Mouse (Mus musculus) cerebellum, postnatal 10 days (tissue): Measurements from ENCODE around the gene Zhx3.

Experiments
- DNase-seq, 2 experiments: peaks; one replicate each; pipeline ENCODE4 v3.0.0; 2021; ENCODE audit warnings: mixed read lengths in 2 of 2

The Zhx3 gene

GRCm38 (mm10) chr2:160747075-160747474 lies 125.7 kb downstream of the Zhx3 start:
- DNase-seq = no peak

- no peak for DNase-seq
Observed at GRCm38 (mm10) chr2:160746637-160747036, 126.2 kb downstream of the Zhx3 start.

- no peak for DNase-seq
Observed at GRCm38 (mm10) chr2:160745497-160745896, 127.3 kb downstream of the Zhx3 start.

- DNase-seq = no peak
Observed at GRCm38 (mm10) chr2:160744823-160745210, 128.0 kb downstream of the Zhx3 start.

- DNase-seq = peak; percentile 87 to 91
Observed at GRCm38 (mm10) chr2:160744040-160744822, 128.6 kb downstream of the Zhx3 start.

GRCm38 (mm10) chr2:160742161-160742609 lies 130.6 kb downstream of the Zhx3 start:
- DNase-seq = no peak

- DNase-seq = no peak
Observed at GRCm38 (mm10) chr2:160741580-160741979, 131.2 kb downstream of the Zhx3 start.

- DNase-seq = peak; percentile 56 to 58
Observed at GRCm38 (mm10) chr2:160740521-160741156, 132.2 kb downstream of the Zhx3 start.

- peak in 1 of 2 experiments; percentile 18 for DNase-seq
Observed at GRCm38 (mm10) chr2:160739647-160740356, 133.0 kb downstream of the Zhx3 start.

GRCm38 (mm10) chr2:160738354-160738753 lies 134.4 kb downstream of the Zhx3 start:
- no peak for DNase-seq

GRCm38 (mm10) chr2:160736466-160736865 lies 136.3 kb downstream of the Zhx3 start:
- DNase-seq = no peak

- no peak for DNase-seq
Observed at GRCm38 (mm10) chr2:160735706-160736310, 137.0 kb downstream of the Zhx3 start.

- no peak for DNase-seq
Observed at GRCm38 (mm10) chr2:160734331-160734730, 138.5 kb downstream of the Zhx3 start.

- no peak for DNase-seq
Observed at GRCm38 (mm10) chr2:160733131-160733531, 139.7 kb downstream of the Zhx3 start.

GRCm38 (mm10) chr2:160732420-160732995 lies 140.3 kb downstream of the Zhx3 start:
- peak in 1 of 2 experiments; percentile 23 for DNase-seq

- DNase-seq = peak; percentile 85 to 86
Observed at GRCm38 (mm10) chr2:160731839-160732261, 140.9 kb downstream of the Zhx3 start.

GRCm38 (mm10) chr2:160731117-160731838 lies 141.5 kb downstream of the Zhx3 start, which contains the start of gene Plcg1:
TSS of gene Plcg1 (plus strand) at chr2:160731300.
- DNase-seq = peak; percentile 98

GRCm38 (mm10) chr2:160730797-160731116 lies 142.0 kb downstream of the Zhx3 start:
- DNase-seq = no peak

GRCm38 (mm10) chr2:160729851-160730796 lies 142.7 kb downstream of the Zhx3 start:
- DNase-seq = peak; percentile 44 to 50

GRCm38 (mm10) chr2:160729436-160729835 lies 143.4 kb downstream of the Zhx3 start:
- no peak for DNase-seq

GRCm38 (mm10) chr2:160728972-160729371 lies 143.8 kb downstream of the Zhx3 start:
- DNase-seq = no peak
